Mouse (Mus musculus): ENCODE measurements around the gene Mrpl41.
"Not testable (repeated sequence)": the region's sequence is repeated elsewhere in the genome, so short reads cannot be mapped to it uniquely, and the experiment has no call there.

The Mrpl41 gene

DNA sequence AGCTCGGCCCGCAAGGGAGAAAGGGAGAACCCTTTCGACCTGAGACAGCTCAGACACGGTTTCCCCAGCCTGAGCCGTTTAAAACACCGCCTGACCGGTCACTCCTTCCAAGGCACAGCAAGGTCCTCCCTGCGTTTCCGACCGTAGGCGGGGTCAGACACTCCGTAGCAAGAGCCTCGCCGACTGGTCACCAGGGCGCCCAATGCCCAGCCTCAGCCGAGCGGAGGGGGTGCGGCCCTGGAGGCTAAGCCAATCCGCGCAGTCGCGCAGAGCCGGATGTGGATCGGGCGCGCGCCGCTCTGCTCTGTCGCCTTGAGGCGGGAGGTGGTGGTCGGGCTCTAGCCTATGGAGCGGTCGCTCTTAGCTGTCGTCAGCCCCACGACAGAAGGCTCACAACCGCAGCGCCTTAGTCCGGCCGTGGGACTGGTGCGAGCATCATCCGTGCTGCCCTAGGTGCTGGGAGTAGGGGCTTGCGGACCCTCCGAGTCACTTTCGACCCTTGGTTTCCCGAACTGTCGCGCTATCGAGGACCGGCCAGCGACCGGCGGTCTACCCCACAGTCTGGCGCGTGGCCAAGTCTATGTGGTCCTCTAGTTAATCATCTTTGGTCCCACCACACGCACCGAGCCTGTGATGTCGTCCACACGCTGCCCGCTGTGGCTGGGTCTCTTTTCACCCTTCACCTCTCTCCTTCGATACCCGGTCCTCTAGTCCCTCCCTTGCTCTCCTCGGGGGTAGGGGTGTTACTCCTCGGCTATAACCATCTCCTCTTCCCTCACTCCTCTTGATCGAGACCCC lies at the start of gene Mrpl41:
Gene Mrpl41, minus strand, starts transcription at position 193 of the 798 bp plus-strand sequence.
- peak; percentile 99 for DNase-seq (ENCODE audit: low spot score)

DNA sequence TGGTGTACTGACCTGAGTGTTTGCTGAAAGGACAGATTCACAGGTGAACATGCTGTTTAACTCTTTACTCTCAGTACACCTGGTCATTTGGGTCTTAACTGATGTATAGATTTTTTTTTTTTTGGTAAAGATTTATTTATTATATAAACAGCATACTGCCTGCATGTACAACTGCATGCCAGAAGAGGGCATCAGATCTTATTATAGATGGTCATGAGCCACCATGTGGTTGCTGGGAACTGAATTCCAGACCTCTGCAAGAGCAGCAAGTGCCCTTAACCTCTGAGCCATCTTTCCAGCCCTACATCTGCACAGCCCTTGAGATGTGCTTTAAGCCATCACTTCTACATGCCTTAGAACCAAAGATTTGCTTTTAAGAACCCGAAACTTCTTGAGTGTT lies 47.8 kb upstream of the Mrpl41 start:
- DNase-seq (ENCODE audit: low spot score), result peak; percentile 17

DNA sequence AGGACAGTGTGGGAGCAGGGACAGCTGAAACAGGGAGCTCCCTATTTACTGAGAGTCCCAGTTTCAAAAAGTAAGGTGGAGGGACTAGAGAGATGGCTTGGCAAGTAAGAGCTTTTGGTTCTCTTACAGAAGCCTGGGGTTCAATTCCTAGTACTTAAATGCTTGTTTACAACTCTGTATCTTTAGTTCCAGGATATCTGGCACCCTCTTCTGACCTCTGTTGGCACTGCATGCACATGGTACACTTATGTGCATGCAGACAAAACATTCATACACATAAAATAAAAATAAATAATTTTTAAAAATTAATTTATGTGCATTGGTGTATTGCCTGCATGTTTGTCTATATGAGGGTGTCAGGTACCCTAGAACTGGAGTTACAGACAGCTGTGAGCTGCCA lies 33.4 kb upstream of the Mrpl41 start:
- no peak for DNase-seq (ENCODE audit: low spot score)

DNA sequence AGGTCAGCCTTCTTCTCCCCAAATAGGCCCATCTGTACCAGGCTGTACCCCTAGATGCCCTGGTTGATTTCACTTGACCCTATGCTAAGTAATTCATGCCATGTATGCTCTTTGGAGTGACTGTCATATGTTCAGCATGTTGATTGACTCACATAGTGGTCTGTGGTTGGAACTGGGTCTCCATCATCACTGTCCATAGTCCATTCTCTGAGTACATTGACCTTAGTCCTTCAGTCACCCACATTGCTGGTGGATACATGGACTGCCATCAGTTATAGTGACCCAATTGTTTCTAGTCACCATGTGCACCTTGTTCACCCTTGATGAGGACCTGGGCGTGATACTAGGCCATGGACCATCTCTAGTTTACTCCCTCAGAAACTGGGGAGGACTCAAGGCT lies 31.9 kb upstream of the Mrpl41 start:
- no peak for DNase-seq (ENCODE audit: low spot score)

DNA sequence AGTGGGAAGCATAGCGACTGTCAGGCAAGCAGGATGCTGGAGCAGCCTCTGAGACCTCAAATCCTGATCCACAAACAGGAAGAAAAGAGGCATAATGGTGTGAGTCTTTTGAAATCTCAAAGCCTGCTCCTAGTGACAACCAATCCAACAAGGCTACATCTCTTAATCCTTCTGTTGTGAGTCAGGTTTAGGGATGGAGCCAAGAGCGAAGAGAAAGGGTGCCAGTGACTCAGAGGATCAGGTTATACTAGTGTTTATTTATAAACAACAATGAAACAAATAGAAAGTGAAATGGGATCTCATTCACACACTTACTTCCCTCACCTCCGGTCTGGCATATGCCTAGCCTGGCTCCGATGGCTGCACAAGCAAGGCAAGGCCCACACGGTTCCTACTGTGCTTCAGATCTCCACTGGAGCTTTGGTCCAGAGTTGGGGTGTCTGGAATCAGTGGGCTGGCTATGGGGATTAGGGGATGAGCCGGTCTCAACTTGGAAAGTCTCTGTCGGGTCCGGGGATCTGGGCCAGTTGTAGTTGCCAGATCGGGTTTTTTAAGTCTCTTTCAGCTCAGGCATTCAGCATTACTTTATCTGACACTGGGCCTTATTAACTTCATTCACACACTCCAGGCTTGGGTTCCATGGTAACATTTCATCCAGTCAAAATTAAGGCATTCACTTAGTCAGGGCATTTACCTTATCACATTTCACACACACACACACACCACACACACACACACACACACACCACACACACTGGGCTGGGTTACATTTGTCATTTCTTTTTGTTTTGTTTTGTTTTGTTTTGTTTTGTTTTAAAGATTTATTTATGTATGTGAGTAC lies 29.3 kb upstream of the Mrpl41 start:
- DNase-seq (ENCODE audit: low spot score), result no peak

DNA sequence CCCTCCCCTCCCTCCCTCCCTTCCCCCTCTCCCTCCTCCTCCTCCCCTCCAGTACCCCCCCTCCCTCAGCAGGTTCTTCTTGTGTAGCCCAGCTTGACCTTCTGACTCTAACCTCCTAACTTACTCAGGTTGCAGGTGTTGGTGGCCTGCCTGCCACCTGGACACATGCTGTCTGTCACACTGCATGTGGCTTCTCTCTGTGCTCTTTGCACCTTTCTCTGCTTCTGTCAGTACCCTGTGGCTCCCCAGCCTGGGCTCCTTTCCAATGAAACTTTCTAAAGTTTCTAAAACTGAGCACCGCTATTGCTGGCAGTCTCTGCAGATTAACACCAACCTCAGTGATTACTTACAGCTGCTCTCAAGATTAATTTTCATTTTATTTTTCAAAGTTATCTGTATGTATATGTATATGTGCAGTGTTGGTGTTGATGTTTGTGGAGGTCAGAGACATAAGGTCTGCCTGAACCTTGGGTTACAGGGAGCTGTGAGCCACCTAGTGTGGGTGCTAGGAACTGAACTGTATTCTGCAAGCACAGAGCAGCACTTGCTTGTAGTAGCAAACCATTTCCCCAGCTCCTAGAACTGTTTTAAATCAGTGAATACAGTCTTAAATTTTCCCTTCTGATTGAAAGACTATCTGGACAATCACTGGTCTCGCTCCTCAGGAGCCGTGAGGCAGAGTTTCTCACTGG lies 25.8 kb upstream of the Mrpl41 start:
- DNase-seq (ENCODE audit: low spot score), result peak; percentile 66

DNA sequence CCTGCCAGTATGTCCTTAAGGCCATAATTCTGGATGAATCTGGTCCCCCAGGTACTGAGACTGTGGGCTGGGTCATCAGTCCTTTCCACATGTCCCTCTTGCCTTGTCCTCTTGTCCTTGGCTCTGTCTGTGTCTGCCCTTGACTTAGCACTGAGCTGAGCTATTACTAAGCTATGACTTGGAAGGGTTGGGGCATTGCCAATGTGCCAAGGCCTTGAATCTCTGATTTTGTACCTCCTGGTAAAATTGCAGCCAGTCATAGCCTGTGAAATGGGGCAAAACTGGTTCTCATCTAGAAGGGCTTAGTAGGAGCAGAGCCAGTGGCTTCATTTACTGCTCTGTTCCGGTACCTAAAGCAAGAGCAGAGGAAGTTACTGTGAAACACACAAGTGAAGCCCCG lies 21.6 kb upstream of the Mrpl41 start:
- DNase-seq (ENCODE audit: low spot score), result no peak

DNA sequence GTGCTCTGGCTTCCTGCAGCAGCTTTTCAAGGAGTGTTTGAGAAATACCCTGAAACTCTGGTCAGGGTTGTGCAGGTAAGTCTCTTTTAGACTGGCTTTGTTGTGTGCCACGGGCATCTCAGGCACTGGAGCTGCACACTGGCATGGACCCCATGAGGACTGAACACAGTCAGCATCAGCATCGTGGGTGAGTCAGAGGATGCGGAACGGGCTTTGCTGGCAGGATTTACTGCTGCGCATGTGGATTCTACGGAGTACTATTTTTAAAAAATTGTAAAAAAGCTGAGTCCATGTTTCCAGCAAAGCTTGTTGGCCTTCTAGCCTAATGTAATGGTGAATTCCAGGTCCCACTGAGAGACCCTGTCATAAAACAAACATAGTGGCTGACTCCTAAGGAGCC lies 20.4 kb upstream of the Mrpl41 start:
- DNase-seq (ENCODE audit: low spot score), result no peak

DNA sequence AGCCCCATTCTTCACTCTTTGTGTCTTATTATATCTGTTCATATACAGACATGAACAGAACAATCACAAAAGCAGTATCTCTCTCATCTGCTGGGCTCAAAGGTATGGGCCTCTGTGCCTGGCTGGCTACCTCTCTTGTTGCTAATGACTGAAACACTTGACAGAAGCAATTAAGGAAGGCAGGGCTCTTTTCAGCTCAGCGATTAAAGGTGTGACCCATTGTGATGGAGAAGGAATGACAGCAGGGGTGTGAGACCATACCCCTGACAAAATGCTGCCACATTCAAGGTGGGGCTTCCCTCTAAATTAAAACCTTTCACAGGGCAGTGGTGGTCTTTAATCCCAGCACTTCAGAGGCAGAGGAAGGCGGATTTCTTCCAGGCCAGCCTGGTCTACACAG lies 12.9 kb upstream of the Mrpl41 start:
- DNase-seq (ENCODE audit: low spot score), result no peak

DNA sequence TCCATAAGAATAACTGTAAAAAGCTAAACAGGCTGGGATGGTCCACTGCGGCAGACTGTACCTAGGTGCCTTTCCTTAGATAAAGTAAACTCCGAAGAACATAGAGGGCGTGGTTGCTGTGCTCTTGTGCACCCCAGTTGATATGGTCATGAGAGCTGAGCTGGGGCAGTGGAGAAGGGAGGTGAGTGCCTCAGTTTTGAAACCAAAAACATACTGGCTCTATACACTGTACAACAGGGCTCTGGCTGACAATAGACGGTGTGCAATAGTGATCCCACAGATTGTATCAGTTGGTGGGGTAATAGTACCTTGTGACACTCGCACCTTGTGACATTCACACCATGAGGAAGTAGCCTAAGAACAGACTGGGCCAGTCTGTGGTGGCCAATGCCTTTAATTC lies 2.1 kb upstream of the Mrpl41 start:
- no peak for DNase-seq (ENCODE audit: low spot score)

DNA sequence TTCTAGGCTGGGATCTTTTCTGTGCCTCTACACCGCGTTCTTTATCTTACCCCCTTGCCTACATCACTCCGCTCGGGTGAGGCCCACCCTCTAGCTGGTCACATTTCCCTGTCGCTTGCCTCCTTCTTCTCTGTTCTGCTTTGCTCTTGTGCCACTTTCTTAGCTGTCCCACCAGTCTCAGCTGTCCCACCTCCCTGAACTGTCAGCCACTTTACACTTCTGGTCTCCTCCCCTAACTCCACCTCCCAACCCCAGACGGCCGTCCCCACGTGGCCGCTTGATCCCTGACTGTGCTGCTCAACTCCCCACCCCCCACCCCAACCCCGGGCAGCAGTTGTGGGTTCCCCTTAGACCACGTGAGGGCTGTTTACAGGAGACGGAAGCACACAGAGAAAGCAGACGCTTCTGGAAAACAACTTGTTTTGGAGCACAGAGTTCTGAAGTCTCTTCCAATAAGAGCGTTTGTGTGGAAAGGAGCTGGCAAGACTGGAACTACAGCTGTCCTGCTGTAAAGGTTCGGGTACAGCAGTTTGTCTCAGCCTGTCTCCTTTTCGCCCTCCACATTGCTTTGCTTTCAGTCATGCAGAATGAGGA lies 903 bp upstream of the Mrpl41 start, which contains the start of gene Pnpla7:
Gene Pnpla7, plus strand, starts transcription at position 330 of the 594 bp plus-strand sequence.
- peak; percentile 87 for DNase-seq (ENCODE audit: low spot score)

DNA sequence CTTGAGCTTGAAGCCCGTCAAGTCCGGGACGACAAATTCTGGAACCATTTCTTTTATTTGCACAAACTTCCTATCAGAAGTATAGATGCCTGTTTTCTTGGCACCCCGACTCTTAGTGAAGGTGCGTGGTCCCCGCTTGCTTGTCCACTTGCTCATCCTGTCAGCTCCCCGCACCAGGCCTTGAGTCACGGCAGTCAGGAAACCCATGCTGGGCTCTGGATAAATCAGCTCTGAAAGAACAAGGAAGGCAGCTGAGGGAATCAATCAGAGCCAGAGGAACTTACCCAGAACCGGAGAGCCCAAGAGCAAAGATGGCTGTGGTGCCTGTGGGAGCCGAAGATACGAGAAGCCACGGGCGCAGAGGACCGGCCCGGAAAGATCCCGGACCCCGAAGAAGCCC lies 446 bp downstream of the Mrpl41 start:
- not testable (repeated sequence) for DNase-seq (ENCODE audit: low spot score)

DNA sequence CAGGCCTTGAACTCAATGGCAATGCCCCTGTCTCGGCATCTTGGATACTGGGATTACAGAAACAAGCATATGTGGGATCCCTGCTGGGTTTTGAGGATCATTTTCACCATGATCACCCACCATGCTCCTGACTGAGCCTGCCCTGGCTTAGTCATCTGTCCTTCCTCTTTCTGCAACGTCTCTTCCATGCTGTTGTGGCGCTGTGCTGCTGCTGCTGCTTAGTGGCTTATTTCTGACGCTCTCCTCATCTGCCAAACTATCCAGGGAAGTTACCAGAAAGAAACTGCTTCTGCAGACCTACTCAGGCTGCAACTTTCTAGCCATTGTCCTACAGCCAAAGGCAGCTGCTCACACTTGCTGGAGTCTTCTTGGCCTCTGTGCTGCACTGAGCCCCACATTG lies 4.5 kb downstream of the Mrpl41 start:
- DNase-seq (ENCODE audit: low spot score), result no peak

DNA sequence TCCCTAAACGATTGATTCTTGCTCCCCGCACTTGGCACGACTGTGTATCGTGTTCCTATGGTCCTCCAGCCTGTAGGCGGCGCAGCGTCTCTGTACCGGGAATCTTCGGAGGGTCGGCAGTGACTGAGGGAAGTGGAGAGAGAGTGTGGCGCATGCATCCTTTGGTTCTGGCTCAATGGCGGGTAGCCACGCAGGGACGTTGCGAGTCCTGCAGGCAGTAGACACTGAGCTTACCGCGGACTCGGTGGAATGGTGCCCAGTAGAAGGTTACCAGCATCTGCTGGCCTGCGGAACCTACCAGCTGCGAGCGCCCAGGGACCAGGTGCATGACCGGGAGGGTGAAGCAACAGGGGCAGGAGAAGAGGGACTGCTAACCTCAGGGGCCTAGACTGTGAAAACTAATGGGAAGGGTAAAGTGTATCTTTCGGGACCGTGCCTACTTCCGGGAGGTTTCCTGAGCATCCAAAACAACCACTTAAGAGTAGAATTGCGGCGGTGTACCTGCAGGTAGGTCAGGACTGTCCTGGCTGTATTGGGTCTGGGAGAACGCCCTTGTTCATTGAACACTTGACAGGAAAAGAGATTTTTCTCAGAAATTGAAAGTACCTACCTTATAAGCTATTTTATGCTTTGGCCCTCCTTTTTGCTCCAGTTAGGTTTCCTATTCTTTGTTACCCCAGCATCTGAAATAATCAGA lies 12.4 kb downstream of the Mrpl41 start, which contains the start of gene Dph7:
Gene Dph7, plus strand, starts transcription at position 97 of the 697 bp plus-strand sequence.
- DNase-seq (ENCODE audit: low spot score), result peak; percentile 96

DNA sequence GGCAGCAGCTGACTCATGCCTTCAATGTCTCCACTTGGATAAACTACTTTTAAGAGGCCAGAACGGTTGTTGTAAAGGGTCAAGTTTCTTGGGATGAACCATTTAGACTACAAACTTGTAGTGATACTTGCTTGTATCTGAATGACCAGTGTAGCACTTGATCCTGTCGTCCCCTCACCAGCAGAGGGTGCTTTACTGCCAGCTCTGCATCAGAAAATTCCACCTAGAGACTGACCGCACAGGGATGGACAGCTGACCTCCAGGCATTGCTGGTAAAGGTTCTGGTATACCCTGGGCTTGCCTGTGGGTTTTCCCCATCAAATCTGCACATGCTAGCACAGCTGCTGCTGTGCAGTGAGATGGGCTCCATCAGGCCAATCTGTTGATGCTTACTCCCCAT lies 14.0 kb downstream of the Mrpl41 start:
- DNase-seq (ENCODE audit: low spot score), result peak; percentile 65

DNA sequence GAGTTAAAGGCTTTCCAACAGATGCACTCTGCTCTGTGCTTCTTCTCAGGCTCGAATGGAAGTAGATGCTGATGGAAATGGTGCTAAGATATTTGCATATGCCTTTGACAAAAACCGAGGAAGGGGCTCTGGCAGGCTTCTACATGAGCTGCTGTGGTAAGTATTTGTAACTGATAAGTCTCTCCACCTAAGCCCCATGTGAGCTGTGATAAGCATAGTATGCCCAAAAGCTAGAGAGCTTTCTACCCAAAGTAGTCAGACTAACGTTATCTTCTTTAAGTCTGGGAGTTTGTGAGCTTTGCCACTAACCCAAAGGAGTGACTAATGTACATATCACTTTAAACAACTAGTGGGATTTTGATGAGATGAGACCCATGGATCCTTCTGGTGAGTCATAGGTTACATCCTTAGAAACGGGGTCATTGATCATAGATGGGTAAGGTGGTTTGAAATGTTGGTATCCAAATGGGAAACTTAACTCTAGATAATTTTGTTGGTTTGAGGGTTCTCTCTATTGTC lies 22.3 kb downstream of the Mrpl41 start:
- no peak for DNase-seq (ENCODE audit: low spot score)

DNA sequence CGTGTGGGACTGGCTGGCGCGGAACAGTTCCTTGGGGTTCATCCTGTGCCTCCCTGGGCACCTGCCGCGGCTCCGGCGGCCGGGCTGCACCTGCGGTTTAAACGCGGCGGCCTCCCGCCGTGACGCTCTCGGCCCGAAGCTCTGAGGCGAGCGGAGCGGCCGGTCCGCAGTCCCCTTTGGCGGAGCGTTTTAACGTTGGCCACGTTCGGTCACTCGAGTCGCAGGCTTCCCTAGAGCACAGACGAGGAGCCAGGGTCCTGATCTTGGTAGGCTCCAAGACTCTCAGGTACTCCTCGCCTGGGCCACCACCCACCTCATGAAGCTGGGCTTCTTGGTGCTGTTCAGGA lies 24.7 kb downstream of the Mrpl41 start:
- DNase-seq (ENCODE audit: low spot score), result peak; percentile 9

DNA sequence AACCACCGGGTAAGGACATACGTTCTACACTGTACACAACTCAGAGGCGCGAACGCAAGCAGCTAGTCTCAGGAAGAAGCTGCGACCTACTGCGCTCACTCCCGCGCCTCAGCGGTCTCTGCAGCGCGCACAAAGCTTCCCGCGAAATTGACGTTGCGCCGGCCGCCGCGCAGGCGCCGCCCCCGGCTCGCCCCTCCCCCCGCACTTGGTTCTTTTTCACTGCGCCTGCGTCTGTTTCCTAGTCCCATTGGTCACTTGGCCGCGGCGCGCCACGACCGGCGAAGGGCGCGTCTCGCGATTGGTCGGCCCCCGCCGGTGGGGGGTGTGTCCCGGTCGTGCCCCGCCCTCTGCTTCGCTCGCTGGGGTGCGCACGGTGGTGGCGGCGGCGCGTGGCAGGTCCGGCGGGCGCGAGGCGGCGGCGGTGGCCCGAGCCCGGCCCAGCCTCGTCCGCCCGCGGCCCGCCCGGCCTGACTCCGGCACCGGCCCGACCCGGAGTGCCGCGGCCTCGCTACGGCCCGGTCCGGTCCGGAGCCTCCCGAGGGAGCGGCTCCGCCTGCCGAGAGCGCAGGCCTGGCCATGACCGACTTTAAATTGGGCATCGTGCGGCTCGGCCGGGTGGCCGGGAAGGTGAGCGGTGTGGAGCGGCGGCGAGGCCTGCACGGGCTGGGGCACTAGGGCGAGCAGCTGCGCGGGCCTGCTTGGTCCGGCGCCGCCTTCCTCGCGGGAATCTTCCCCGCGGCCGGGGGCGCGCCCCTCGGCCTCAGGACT lies 25.3 kb downstream of the Mrpl41 start, which contains the start of gene Zmynd19:
Gene Zmynd19, plus strand, starts transcription at position 372 of the 768 bp plus-strand sequence.
- DNase-seq (ENCODE audit: low spot score), result peak; percentile 98

DNA sequence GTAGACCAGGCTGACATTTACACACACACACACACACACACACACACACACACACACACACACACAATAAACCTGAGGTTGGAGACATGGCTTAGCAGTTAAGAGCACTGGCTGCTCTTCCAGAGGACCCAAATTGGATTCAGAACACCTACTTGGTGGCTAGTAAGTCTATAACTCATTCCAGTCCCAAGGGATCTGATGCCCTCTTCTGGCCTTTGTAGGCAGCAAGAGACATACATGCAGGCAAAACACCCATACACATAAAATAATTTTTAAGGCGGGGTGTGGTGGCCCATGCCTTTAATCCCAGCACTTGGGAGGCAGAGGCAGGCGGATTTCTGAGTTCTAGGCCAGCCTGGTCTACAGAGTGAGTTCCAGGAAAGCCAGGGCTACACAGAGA lies 30.6 kb downstream of the Mrpl41 start:
- DNase-seq (ENCODE audit: low spot score), result peak; percentile 40

DNA sequence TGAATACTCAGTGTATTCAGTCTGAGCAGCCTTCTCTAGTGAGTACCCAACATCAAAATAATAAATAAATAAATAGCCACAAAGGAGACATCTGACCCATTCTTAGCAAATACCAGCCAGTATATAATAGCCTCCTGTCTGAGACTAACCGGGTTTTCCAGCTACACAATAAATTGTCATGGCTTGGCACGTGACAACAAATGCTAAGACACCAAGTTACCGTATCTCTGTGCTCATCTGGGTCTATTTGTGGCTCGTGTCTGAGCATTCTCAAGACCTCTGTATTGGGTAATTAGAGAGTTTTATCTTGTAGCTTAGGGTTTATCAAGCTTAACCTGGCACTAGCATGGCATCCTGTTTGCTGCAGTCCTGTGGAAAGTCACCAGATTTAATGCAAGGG lies 32.8 kb downstream of the Mrpl41 start:
- DNase-seq (ENCODE audit: low spot score), result no peak

Measured in embryo, embryonic 10 days (tissue).